Mouse (Mus musculus): ENCODE data around the gene Hnrnpa1. TPM values are rescaled to one million over a fixed set of nuclear protein-coding genes. Genes with fewer than 3 reads are reported as not detected.

Hnrnpa1 gene
- 62.6 and 65.2 TPM in 2 replicates for polyA plus RNA-seq (2012; rRNA removed)

DNA sequence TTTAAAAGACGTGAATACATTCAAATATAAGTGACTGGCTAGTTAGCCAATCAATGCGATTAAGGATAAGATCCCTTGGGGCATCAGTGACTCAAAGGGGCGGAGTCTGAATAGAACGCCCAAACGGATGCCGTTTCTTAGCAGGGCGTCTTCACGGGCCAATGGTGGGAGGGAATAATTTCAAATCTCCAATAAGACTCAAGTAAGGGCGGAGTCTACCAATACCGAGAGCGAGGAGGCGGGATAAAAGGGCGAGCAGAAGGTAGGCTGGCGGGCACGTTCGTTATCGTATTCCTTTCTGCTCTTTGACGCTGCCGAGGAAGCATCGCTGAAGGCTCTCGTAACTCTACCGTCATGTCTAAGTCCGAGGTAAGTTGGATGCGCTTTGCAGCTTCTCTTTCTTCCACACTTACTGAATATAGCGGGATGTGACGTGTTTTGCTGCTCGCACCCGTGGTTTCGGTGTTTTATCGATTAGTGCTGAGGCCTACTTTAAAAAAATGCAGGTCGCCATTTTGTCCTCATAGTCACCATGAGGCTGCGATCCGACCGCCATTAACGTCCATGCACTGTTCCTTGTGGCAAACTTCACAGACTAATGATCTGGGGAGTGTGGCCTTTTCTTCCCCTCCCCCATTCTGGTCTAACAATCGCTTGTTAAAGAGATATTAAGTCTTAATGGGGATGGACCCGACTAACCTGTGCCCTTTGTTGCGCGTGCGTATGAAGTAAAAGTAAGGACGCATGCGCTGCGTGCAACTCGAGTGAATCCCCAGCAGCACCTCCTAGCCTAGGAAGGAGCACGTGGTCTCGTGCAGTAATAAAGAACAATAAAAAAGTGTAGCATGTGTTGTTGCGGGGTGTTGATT lies at the start of gene Hnrnpa1:
Gene Hnrnpa1, plus strand, starts transcription at position 273 of the 869 bp plus-strand sequence.
- Histone ChIP-seq H3K27me3 (ENCODE audit: control insufficient read depth, insufficient read depth, low read length) (no peaks in the 10 kb centered on the region), H3K4me1 (ENCODE audit: control insufficient read depth, insufficient read depth, insufficient read length) (peaks cover 2% of the 10 kb centered on the region; the same call in 1 of the 2 replicates), H3K4me3 (ENCODE audit: extremely low read depth, insufficient read depth, insufficient read length) (peak within 1 kb of the TSS; percentile 74), H3K36me3 (ENCODE audit: control insufficient read depth, insufficient read depth, low read length) (peaks cover 25% of the 10 kb centered on the region), H3K27ac (ENCODE audit: insufficient read depth, low read length) (peak within 1 kb of the TSS; percentile 90)
- WGBS, result under 1% methylated on average over 47 of the region's 47 CpGs
- TF ChIP-seq CTCF (IDR thresholded peaks at IDR 0.05; ENCODE audit: extremely low read depth, insufficient read depth, insufficient read length, insufficient replicate concordance), result no peak
- TF ChIP-seq POLR2A (IDR thresholded peaks at IDR 0.05; ENCODE audit: low read depth, low read length), result peak; percentile 94
- DNase-seq (ENCODE audit: low read depth in 1 of 2, low spot score in 2 of 2), result peak; percentile 89 to 99

GRCm38 (mm10) chr15:103190531-103191462 lies 49.4 kb upstream of the Hnrnpa1 start:
- TF ChIP-seq CTCF (IDR thresholded peaks at IDR 0.05; ENCODE audit: extremely low read depth, insufficient read depth, insufficient read length, insufficient replicate concordance) (peak; percentile 50; the same call in 1 of the 2 replicates), POLR2A (IDR thresholded peaks at IDR 0.05; ENCODE audit: low read depth, low read length) (no peak)
- Histone ChIP-seq H3K4me3 (ENCODE audit: extremely low read depth, insufficient read depth, insufficient read length) (no peak overlapping the region), H3K27ac (ENCODE audit: insufficient read depth, low read length) (no peak overlapping the region), H3K36me3 (ENCODE audit: control insufficient read depth, insufficient read depth, low read length) (no peaks in the 10 kb centered on the region), H3K27me3 (ENCODE audit: control insufficient read depth, insufficient read depth, low read length) (no peaks in the 10 kb centered on the region), H3K4me1 (ENCODE audit: control insufficient read depth, insufficient read depth, insufficient read length) (no peaks in the 10 kb centered on the region)
- 72% methylated on average over 10 of the region's 10 CpGs for WGBS
- no peak for DNase-seq (ENCODE audit: low read depth in 1 of 2, low spot score in 2 of 2)

GRCm38 (mm10) chr15:103193606-103194005 lies 46.6 kb upstream of the Hnrnpa1 start:
- no peak for DNase-seq (ENCODE audit: low read depth in 1 of 2, low spot score in 2 of 2)
- Histone ChIP-seq H3K27ac (ENCODE audit: insufficient read depth, low read length) (no peak overlapping the region), H3K27me3 (ENCODE audit: control insufficient read depth, insufficient read depth, low read length) (no peaks in the 10 kb centered on the region), H3K36me3 (ENCODE audit: control insufficient read depth, insufficient read depth, low read length) (peaks cover 6% of the 10 kb centered on the region), H3K4me3 (ENCODE audit: extremely low read depth, insufficient read depth, insufficient read length) (no peak overlapping the region), H3K4me1 (ENCODE audit: control insufficient read depth, insufficient read depth, insufficient read length) (no peaks in the 10 kb centered on the region)
- WGBS, result 75% methylated on average over 2 of the region's 2 CpGs
- TF ChIP-seq CTCF (IDR thresholded peaks at IDR 0.05; ENCODE audit: extremely low read depth, insufficient read depth, insufficient read length, insufficient replicate concordance) (no peak), POLR2A (IDR thresholded peaks at IDR 0.05; ENCODE audit: low read depth, low read length) (no peak)

DNA sequence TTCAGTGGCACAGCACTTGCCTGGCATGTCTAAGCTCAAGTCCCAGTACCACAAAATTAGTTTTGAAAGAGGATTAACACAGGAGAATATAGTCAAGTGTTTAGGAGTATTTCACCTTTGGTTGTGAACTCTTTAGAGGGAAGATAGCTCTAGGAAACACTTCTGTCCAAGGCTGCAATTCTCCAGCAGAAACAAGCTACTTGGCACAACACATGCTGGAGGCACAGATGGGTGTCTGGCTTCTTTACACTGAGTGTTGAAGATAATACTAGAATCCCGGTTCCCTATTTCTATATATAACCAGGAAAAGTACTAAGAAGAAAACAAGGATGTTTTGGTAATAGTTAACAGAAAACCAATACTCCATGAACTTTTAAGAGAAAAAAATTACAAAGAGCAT lies 43.4 kb upstream of the Hnrnpa1 start:
- no peak for DNase-seq (ENCODE audit: low read depth in 1 of 2, low spot score in 2 of 2)
- Histone ChIP-seq H3K36me3 (ENCODE audit: control insufficient read depth, insufficient read depth, low read length) (peaks cover 16% of the 10 kb centered on the region), H3K27me3 (ENCODE audit: control insufficient read depth, insufficient read depth, low read length) (no peaks in the 10 kb centered on the region), H3K4me3 (ENCODE audit: extremely low read depth, insufficient read depth, insufficient read length) (no peak overlapping the region), H3K4me1 (ENCODE audit: control insufficient read depth, insufficient read depth, insufficient read length) (no peaks in the 10 kb centered on the region), H3K27ac (ENCODE audit: insufficient read depth, low read length) (no peak overlapping the region)
- 92% methylated on average over 1 of the region's 1 CpGs for WGBS
- TF ChIP-seq CTCF (IDR thresholded peaks at IDR 0.05; ENCODE audit: extremely low read depth, insufficient read depth, insufficient read length, insufficient replicate concordance) (no peak), POLR2A (IDR thresholded peaks at IDR 0.05; ENCODE audit: low read depth, low read length) (no peak)

DNA sequence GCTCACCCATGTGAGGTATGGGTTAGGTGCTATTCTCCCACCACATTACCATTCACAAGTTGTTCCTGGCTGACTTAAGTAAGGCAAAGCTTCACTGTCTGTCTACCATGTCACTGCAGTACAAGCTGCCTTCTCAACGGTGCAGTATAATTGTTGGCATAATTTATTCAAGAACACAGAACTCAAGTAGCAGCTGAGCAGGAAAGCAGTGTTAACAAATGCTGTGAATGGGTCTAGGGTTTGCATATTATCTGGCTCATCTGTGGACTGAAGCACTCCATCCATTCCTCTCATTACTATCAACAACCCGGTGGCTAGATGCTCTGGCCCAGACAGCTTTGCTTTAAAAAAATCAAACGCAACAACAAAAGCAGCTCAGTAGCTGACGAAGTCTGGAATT lies 42.4 kb upstream of the Hnrnpa1 start:
- Histone ChIP-seq H3K4me1 (ENCODE audit: control insufficient read depth, insufficient read depth, insufficient read length) (no peaks in the 10 kb centered on the region), H3K4me3 (ENCODE audit: extremely low read depth, insufficient read depth, insufficient read length) (no peak overlapping the region), H3K27ac (ENCODE audit: insufficient read depth, low read length) (no peak overlapping the region), H3K27me3 (ENCODE audit: control insufficient read depth, insufficient read depth, low read length) (no peaks in the 10 kb centered on the region), H3K36me3 (ENCODE audit: control insufficient read depth, insufficient read depth, low read length) (peaks cover 17% of the 10 kb centered on the region)
- WGBS, result 95% methylated on average over 4 of the region's 4 CpGs
- DNase-seq (ENCODE audit: low read depth in 1 of 2, low spot score in 2 of 2), result no peak
- TF ChIP-seq POLR2A (IDR thresholded peaks at IDR 0.05; ENCODE audit: low read depth, low read length), result no peak
- TF ChIP-seq CTCF (IDR thresholded peaks at IDR 0.05; ENCODE audit: extremely low read depth, insufficient read depth, insufficient read length, insufficient replicate concordance), result no peak

DNA sequence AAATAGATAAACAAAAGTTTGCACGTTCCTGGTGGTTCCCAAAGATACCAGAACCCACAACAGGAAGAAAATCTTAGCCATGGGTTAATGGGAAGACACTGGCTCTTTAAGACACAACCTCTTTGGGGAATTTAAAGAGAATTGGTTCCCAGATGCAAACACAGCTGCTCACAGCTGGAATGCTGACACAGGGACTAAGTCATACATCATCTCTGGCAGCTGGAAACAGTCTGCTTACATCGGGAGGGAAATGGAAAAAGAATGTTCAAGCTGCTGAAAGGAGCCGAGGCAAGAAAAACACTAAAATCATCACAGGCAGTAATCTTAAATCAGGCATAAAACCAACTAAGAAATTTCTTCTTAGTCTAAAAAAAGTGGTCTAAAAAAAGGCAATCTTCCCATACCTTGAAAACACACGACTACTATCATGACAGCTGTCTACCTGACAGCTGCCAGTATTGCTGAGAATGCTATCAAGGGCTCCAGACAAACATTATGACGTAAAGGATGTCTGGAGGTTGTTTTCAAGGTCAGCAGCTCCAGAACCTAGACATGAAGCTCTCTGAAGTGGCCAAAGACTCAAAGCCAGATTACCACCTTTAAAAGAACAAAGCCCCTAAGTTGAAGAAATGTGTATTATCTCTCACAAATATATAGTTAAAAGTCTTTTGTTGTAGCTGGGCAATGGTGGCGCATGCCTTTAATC lies 38.0 kb upstream of the Hnrnpa1 start:
- WGBS, result 84% methylated on average over 6 of the region's 6 CpGs

More for the DNA sequence above, 38.0 kb upstream of the Hnrnpa1 start:
- no peak for DNase-seq (ENCODE audit: low read depth in 1 of 2, low spot score in 2 of 2)
- no peak for TF ChIP-seq CTCF (IDR thresholded peaks at IDR 0.05; ENCODE audit: extremely low read depth, insufficient read depth, insufficient read length, insufficient replicate concordance)
- Histone ChIP-seq H3K27ac (ENCODE audit: insufficient read depth, low read length) (no peak overlapping the region), H3K4me3 (ENCODE audit: extremely low read depth, insufficient read depth, insufficient read length) (no peak overlapping the region), H3K27me3 (ENCODE audit: control insufficient read depth, insufficient read depth, low read length) (no peaks in the 10 kb centered on the region), H3K4me1 (ENCODE audit: control insufficient read depth, insufficient read depth, insufficient read length) (no peaks in the 10 kb centered on the region), H3K36me3 (ENCODE audit: control insufficient read depth, insufficient read depth, low read length) (peaks cover 21% of the 10 kb centered on the region)
